Mouse (Mus musculus) liver, postnatal 0 days (tissue): ENCODE measurements around the gene Ppef2. TPM values are rescaled to one million over a fixed set of nuclear protein-coding genes. Genes with fewer than 3 reads are reported as not detected.

Experiments used
- ATAC-seq: fragments of 200-750 bp; cut with Nextera tagmentation; 2 replicates; pipeline ENCODE4 v1.8.0; 2017; ENCODE audit warnings: mild to moderate bottlenecking, moderate library complexity
- DNase-seq: peaks from one replicate; pipeline ENCODE4 v3.0.0-alpha.2; 2016
- H3K27ac ChIP-seq: fragments of 300-500 bp; sonication (generic); 2 replicates; pipeline ENCODE4 v1.5.1; 2014; ENCODE audit warnings: antibody characterized with exemption, moderate library complexity, mild to moderate bottlenecking, low read depth
- H3K27me3 ChIP-seq: fragments of 300-500 bp; sonication (generic); 2 replicates; pipeline ENCODE4 v1.6.1; 2014; ENCODE audit warnings: low read length, control low read depth, mixed read lengths; ENCODE audit not compliant: insufficient read depth
- H3K36me3 ChIP-seq: fragments of 300-500 bp; sonication (generic); replicated peaks from 2 replicates; pipeline ENCODE4 v1.6.1; 2014; ENCODE audit warnings: mild to moderate bottlenecking, control low read depth, low read length, moderate library complexity, mixed read lengths; ENCODE audit not compliant: insufficient read depth
- H3K4me1 ChIP-seq: fragments of 300-500 bp; sonication (generic); 2 replicates; pipeline ENCODE4 v1.6.1; 2014; ENCODE audit warnings: antibody characterized with exemption, mild to moderate bottlenecking, control low read depth; ENCODE audit not compliant: insufficient read depth
- H3K4me2 ChIP-seq: fragments of 300-500 bp; sonication (generic); 2 replicates; pipeline ENCODE4 v1.6.1; 2014; ENCODE audit warnings: low read depth, mild to moderate bottlenecking, low read length, moderate library complexity, mixed read lengths
- H3K4me3 ChIP-seq: fragments of 300-500 bp; sonication (generic); 2 replicates; pipeline ENCODE4 v1.5.1; 2014; ENCODE audit warnings: low read depth, low read length
- H3K9ac ChIP-seq: fragments of 300-500 bp; sonication (generic); replicated peaks from 2 replicates; pipeline ENCODE4 v1.6.1; 2014; ENCODE audit warnings: mild to moderate bottlenecking, moderate library complexity
- H3K9me3 ChIP-seq: fragments of 300-500 bp; sonication (generic); 2 replicates; pipeline ENCODE4 v1.6.1; 2016; ENCODE audit warnings: mild to moderate bottlenecking, control low read depth, low read length, mixed read lengths
- CTCF ChIP-seq: sonication (generic); IDR thresholded peaks from 2 replicates; pipeline ENCODE4 v1.5.1; 2016; ENCODE audit warnings: antibody characterized with exemption, low read depth
- EP300 ChIP-seq: IDR thresholded peaks from 2 replicates; pipeline ENCODE4 v1.6.1; 2016; ENCODE audit warnings: antibody characterized with exemption, low read depth, mild to moderate bottlenecking
- WGBS: fragments of 180-500 bp; shearing (Covaris S2); extraction: QIAGEN DNeasy Blood & Tissue Kit; methylation state at CpG from one replicate; pipeline ENCODE4 v1.1.7; 2014; ENCODE audit not compliant: insufficient replicate concordance; 5-methylcytosine and 5-hydroxymethylcytosine counted together
- polyA plus RNA-seq: library from polyadenylated mRNA; unstranded; fragments of >200 nt; fragmentation: Nextera tagmentation; extraction: Ambion mirVana; gene quantifications from 2 replicates; pipeline ENCODE4 v1.2.1, GENCODE M21; 2015

The Ppef2 gene
- polyA plus RNA-seq, 1 experiment from 2014 or later: not detected

DNA sequence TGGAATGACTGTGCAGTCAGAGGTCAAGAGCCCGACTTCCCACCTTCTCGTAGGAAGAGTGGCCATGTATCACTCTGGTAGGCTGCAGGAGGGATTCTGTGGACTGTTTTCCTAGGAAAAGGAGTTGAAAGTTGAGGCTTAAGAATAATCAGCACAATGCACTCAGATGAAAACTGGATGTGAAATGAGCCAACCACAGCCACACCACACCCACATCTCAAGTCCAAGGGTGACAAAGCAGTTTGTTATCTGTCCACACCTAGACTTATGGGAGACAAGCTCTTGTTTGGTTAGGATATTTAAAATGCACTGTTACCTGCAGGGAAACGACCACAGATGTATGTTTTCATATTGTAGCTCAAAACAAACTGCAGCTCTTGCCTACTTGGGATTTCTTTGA lies 27.0 kb upstream of the Ppef2 start:
- 51% methylated on average over 3 of the region's 3 CpGs for WGBS

DNA sequence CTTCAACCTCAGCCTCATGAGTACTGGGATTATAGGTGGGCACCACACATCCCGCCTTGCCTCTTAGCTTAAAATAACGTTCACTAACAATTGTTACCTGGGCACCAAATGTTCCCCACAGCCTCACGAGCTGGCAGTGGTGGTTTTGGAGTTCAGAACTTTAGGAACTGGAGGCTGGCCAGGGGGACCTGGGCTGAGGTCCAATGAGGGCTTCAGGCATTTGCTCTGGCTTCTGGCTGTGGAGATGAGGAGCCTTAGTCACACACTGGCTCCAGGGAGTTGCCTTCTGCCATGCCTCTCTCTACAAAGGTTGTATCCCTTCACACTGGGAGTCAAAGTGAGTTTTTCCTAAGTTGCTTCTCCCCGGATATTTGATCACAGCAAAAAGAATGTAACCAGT lies 26.5 kb upstream of the Ppef2 start:
- no peak for TF ChIP-seq EP300
- TF ChIP-seq CTCF: no peak
- ATAC-seq (no peak), DNase-seq (no peak)
- 77% methylated on average over 4 of the region's 4 CpGs for WGBS
- H3K27ac ChIP-seq: no peak overlapping the region
- H3K4me1 ChIP-seq: peaks cover 19% of the 10 kb centered on the region
- H3K36me3 ChIP-seq: peaks cover 18% of the 10 kb centered on the region
- no peaks in the 10 kb centered on the region for H3K9me3 ChIP-seq
- H3K4me2 ChIP-seq: peak overlapping the region; percentile 38; the same call in 1 of the 2 replicates
- no peaks in the 10 kb centered on the region for H3K27me3 ChIP-seq
- no peak overlapping the region for H3K4me3 ChIP-seq
- H3K9ac ChIP-seq: no peak overlapping the region

More for the DNA sequence above, 27.0 kb upstream of the Ppef2 start:
- Histone ChIP-seq H3K4me2 (peak overlapping the region; percentile 38), H3K9me3 (no peaks in the 10 kb centered on the region), H3K36me3 (peaks cover 23% of the 10 kb centered on the region), H3K27me3 (no peaks in the 10 kb centered on the region), H3K27ac (no peak overlapping the region), H3K4me1 (peaks cover 19% of the 10 kb centered on the region), H3K9ac (no peak overlapping the region), H3K4me3 (no peak overlapping the region)
- ATAC-seq (peak; percentile 58), DNase-seq (no peak)
- TF ChIP-seq CTCF (no peak), EP300 (no peak)

GRCm38 (mm10) chr5:92278942-92279537 lies 23.0 kb upstream of the Ppef2 start:
- Histone ChIP-seq H3K4me1 (peaks cover 22% of the 10 kb centered on the region), H3K27me3 (no peaks in the 10 kb centered on the region), H3K9me3 (no peaks in the 10 kb centered on the region), H3K27ac (no peak overlapping the region), H3K4me2 (peak overlapping the region; percentile 92; the same call in 1 of the 2 replicates), H3K9ac (no peak overlapping the region), H3K36me3 (no peaks in the 10 kb centered on the region; the same call in 1 of the 2 replicates), H3K4me3 (no peak overlapping the region)
- no peak for TF ChIP-seq EP300
- TF ChIP-seq CTCF: no peak
- WGBS: 45% methylated on average over 10 of the region's 10 CpGs
- peak; percentile 59 for DNase-seq
- peak; percentile 18; the same call in 1 of the 2 replicates for ATAC-seq

DNA sequence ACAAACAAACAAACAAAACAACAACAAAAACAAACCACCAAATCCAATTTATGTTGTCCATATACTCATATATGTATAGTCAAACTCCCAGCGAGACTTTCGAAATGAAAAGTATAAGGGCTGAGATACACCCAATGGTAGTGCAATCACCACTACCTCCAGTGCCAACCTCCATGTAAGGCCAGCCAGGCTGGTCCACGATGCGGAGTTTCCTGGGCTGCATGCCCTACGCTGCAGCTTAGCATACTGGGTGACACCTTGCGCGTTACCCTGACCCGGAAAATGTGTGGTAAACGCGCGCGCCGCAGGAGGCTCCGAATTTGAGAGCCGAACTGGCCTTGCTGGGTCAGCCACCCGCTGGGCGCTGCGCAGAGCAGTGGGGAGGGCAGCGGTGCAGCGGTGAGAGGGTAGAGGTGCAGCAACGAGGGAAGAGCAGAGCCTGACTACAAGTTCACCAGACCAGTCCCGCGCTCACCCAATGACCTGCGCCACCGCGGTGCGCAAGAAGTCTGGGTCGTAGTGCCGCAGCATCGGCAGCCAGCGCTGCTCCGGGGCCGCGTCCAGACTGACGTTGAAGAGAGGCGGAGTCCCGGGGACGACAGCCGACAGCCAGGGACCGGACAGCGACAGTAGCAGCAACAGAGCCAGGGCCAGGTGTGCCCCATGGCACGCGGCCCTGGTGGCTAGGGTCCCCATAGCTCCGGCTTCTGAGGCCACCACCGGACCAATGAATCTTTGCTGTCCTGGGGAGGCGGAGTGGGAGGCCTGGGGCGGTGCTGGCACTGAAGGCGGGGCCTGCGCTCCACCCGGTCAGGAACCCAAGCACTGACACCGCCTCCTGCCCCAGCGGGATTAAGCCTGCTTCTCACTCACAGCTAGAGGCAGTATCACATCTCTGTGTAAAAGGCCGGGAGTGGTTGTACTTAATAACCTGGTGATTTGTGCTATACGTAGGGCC lies 21.6 kb upstream of the Ppef2 start, which contains the start of gene Naaa:
TSS of gene Naaa (minus strand) at position 734 of the 958 bp plus-strand sequence.
- H3K9me3 ChIP-seq: no peaks in the 10 kb centered on the region
- H3K4me1 ChIP-seq: peaks cover 13% of the 10 kb centered on the region
- H3K27ac ChIP-seq: peak within 1 kb of the TSS; percentile 73
- DNase-seq (peak; percentile 87), ATAC-seq (peak; percentile 92)
- no peaks in the 10 kb centered on the region for H3K36me3 ChIP-seq
- H3K4me3 ChIP-seq: peak within 1 kb of the TSS; percentile 66
- peak; percentile 56 for TF ChIP-seq CTCF
- no peak for TF ChIP-seq EP300
- peak within 1 kb of the TSS; percentile 58 for H3K9ac ChIP-seq
- no peaks in the 10 kb centered on the region for H3K27me3 ChIP-seq
- 3% methylated on average over 48 of the region's 54 CpGs for WGBS
- peak within 1 kb of the TSS; percentile 92 for H3K4me2 ChIP-seq

DNA sequence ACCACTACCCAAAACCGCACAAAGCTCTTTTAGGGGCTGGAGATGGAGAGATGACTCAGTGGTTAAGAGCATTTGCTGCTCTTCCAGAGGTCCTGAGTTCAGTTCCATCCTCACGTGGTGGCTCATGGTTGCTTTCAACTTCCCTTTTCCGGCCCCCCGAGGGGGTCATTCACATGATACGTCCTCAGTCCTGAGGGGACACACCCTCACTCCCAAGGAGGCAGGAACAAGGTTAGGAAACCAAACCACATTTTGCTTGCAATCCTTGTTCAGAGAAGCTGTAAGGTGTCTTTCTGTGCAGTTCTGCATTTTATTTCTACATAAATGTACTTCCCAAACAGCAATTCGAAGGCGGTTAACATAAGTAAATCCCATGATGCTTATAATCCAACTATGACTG lies 14.4 kb upstream of the Ppef2 start:
- H3K9ac ChIP-seq: no peak overlapping the region
- no peaks in the 10 kb centered on the region for H3K27me3 ChIP-seq
- H3K36me3 ChIP-seq: no peaks in the 10 kb centered on the region
- no peaks in the 10 kb centered on the region for H3K4me1 ChIP-seq
- WGBS: 52% methylated on average over 7 of the region's 7 CpGs
- no peak overlapping the region for H3K4me3 ChIP-seq
- no peak overlapping the region for H3K4me2 ChIP-seq
- peak; percentile 27; the same call in 1 of the 2 replicates for ATAC-seq
- no peak overlapping the region for H3K27ac ChIP-seq
- no peaks in the 10 kb centered on the region for H3K9me3 ChIP-seq
- DNase-seq: peak; percentile 27
- TF ChIP-seq EP300: no peak
- TF ChIP-seq CTCF: no peak

DNA sequence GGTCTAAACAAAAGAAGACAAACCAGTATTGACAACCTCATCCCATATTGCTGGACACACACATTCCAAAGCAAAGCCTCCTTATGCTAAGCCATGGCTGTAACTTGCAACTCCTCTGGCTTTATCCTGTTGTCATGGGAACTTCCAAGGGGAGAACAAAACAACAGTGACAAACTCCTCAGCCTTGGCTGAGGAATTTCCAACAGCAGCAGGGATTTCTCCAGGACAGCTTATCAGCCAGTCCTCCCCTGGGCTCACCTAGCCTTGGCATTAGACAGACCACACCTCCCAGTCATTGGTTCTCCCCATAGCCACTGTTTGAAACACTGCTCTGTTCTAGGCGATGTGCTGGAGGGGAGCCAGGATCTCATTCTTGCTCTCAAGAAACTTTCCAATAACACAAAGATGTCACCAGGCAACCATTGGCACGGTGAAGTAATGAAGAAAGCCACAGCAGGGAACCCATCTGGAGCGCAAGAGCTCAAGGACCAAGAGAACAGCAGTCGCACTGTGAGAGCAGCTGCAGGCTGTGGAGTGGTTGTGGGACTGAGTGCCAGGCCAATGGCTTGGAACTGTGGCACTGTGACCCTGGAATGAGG lies 7.8 kb upstream of the Ppef2 start:
- no peaks in the 10 kb centered on the region for H3K4me1 ChIP-seq

More for the DNA sequence above, 7.8 kb upstream of the Ppef2 start:
- WGBS: 69% methylated on average over 4 of the region's 4 CpGs
- Histone ChIP-seq H3K36me3 (peaks cover 3% of the 10 kb centered on the region; the same call in 1 of the 2 replicates), H3K9ac (no peak overlapping the region), H3K27me3 (no peaks in the 10 kb centered on the region), H3K4me3 (no peak overlapping the region), H3K9me3 (no peaks in the 10 kb centered on the region), H3K4me2 (no peak overlapping the region), H3K27ac (no peak overlapping the region)
- TF ChIP-seq CTCF: no peak
- TF ChIP-seq EP300: no peak
- DNase-seq (no peak), ATAC-seq (no peak)
